Mouse (Mus musculus) kidney, postnatal 0 days (tissue): Measurements from ENCODE around the gene Vps13a. TPM values are rescaled to one million over a fixed set of nuclear protein-coding genes. Genes with fewer than 3 reads are reported as not detected.
A peak's percentile ranks its signal among the peaks of the same experiment; 100 is the strongest.
"Not testable (repeated sequence)": the region's sequence is repeated elsewhere in the genome, so short reads cannot be mapped to it uniquely, and the experiment has no call there.

Experiments used
- ATAC-seq: fragments of 200-750 bp; cut with Nextera tagmentation; replicated peaks from 2 replicates; pipeline ENCODE4 v1.8.0; 2017; ENCODE audit warnings: low read depth, moderate number of reproducible peaks, moderate TSS enrichment, moderate library complexity; ENCODE audit not compliant: low FRiP score
- DNase-seq: peaks from one replicate; pipeline ENCODE4 v3.0.0-alpha.2; 2016; ENCODE audit warnings: low spot score
- H3K27ac ChIP-seq: fragments of 300-500 bp; sonication (generic); 2 replicates; pipeline ENCODE4 v1.5.1; 2014; ENCODE audit warnings: mild to moderate bottlenecking
- H3K27me3 ChIP-seq: fragments of 300-500 bp; sonication (generic); 2 replicates; pipeline ENCODE4 v1.6.1; 2014; ENCODE audit warnings: low read length, mixed read lengths; ENCODE audit not compliant: insufficient read depth
- H3K36me3 ChIP-seq: fragments of 300-500 bp; sonication (generic); 2 replicates; pipeline ENCODE4 v1.6.1; 2014; ENCODE audit warnings: low read length, mixed read lengths; ENCODE audit not compliant: insufficient read depth
- H3K4me1 ChIP-seq: fragments of 300-500 bp; sonication (generic); replicated peaks from 2 replicates; pipeline ENCODE4 v1.6.1; 2014; ENCODE audit warnings: antibody characterized with exemption, low read length, mixed read lengths; ENCODE audit not compliant: insufficient read depth
- H3K4me2 ChIP-seq: fragments of 300-500 bp; sonication (generic); 2 replicates; pipeline ENCODE4 v1.6.1; 2014; ENCODE audit warnings: mild to moderate bottlenecking, low read length, moderate library complexity, mixed read lengths
- H3K4me3 ChIP-seq: fragments of 300-500 bp; sonication (generic); replicated peaks from 2 replicates; pipeline ENCODE4 v1.5.1; 2014; ENCODE audit warnings: low read depth, low read length
- H3K9ac ChIP-seq: fragments of 300-500 bp; sonication (generic); 2 replicates; pipeline ENCODE4 v1.6.1; 2014; ENCODE audit warnings: low read depth, low read length
- H3K9me3 ChIP-seq: fragments of 300-500 bp; sonication (generic); replicated peaks from 2 replicates; pipeline ENCODE4 v1.6.1; 2016; ENCODE audit warnings: low read length, inconsistent platforms, mixed read lengths
- CTCF ChIP-seq: IDR thresholded peaks from 2 replicates; pipeline ENCODE4 v1.5.1; 2016; ENCODE audit warnings: antibody characterized with exemption, low read depth, mild to moderate bottlenecking, moderate library complexity
- WGBS: fragments of 180-500 bp; shearing (Covaris S2); extraction: QIAGEN DNeasy Blood & Tissue Kit; methylation state at CpG from one replicate; pipeline ENCODE4 v1.1.7; 2014; 5-methylcytosine and 5-hydroxymethylcytosine counted together
- polyA plus RNA-seq: library from polyadenylated mRNA; unstranded; fragments of >200 nt; fragmentation: Nextera tagmentation; extraction: Ambion mirVana; gene quantifications from 2 replicates; pipeline ENCODE4 v1.2.1, GENCODE M21; 2015

Vps13a gene
- polyA plus RNA-seq, 1 experiment from 2014 or later: 9.6 TPM

DNA sequence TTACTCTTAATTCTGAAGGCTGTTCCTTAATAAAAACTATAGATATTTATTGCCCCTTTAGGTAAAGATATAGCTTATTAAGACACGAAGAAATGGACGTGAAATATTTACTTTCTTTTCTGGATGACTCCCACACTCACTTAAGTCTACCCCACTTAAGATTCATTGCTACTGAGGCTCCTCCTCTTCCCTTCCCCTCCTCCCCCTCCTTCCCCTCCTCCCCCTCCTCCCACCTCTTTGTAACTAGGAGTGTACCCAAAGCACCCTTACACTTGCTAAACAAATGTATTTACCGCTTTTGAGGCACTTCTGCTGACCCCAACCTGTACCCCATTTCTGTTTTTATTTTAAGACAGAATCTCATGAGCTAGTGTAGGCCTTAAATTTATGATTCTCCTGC lies 24.4 kb upstream of the Vps13a start:
- ATAC-seq (no peak), DNase-seq (no peak)
- Histone ChIP-seq H3K27ac (no peak overlapping the region), H3K9me3 (no peaks in the 10 kb centered on the region), H3K36me3 (no peaks in the 10 kb centered on the region), H3K9ac (no peak overlapping the region), H3K27me3 (no peaks in the 10 kb centered on the region), H3K4me1 (no peaks in the 10 kb centered on the region), H3K4me3 (no peak overlapping the region), H3K4me2 (no peak overlapping the region)
- no peak for TF ChIP-seq CTCF
- 33% methylated on average over 3 of the region's 3 CpGs for WGBS

- 0% methylated on average over 1 of the region's 11 CpGs for WGBS
- no peak for ATAC-seq
- no peaks in the 10 kb centered on the region for H3K36me3 ChIP-seq
- TF ChIP-seq CTCF: no peak
- H3K9ac ChIP-seq: no peak overlapping the region
- H3K4me2 ChIP-seq: no peak overlapping the region
- H3K4me3 ChIP-seq: no peak overlapping the region
- H3K27me3 ChIP-seq: no peaks in the 10 kb centered on the region
- no peak for DNase-seq
- H3K9me3 ChIP-seq: no peaks in the 10 kb centered on the region
- no peaks in the 10 kb centered on the region for H3K4me1 ChIP-seq
- no peak overlapping the region for H3K27ac ChIP-seq
Measured at GRCm38 (mm10) chr19:16804578-16804977, 23.8 kb upstream of the Vps13a start.

DNA sequence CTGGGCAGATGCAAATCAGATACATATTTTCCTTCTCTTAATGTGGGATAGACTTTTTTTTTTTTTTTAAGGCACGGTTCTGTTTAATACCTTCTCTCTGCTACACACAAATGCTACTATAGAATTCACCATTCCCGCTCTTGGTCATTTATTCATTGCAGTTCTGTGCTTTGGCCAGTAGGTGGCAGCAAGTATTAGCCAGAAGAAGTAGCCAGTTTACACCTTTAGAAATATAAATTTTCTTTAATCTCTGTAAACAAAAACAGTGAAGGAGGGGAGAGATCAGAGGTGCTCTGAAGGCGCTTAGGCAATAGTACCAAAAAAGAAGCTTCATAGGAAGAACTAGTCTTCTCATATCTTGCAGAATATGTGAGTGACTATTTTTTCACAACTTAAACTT lies 22.0 kb upstream of the Vps13a start:
- Histone ChIP-seq H3K9me3 (no peaks in the 10 kb centered on the region), H3K9ac (no peak overlapping the region), H3K4me3 (no peak overlapping the region), H3K4me2 (no peak overlapping the region), H3K36me3 (no peaks in the 10 kb centered on the region), H3K27ac (no peak overlapping the region), H3K4me1 (no peaks in the 10 kb centered on the region), H3K27me3 (no peaks in the 10 kb centered on the region)
- DNase-seq (peak; percentile 65), ATAC-seq (no peak)
- 4% methylated on average over 3 of the region's 3 CpGs for WGBS
- TF ChIP-seq CTCF: peak; percentile 88

DNA sequence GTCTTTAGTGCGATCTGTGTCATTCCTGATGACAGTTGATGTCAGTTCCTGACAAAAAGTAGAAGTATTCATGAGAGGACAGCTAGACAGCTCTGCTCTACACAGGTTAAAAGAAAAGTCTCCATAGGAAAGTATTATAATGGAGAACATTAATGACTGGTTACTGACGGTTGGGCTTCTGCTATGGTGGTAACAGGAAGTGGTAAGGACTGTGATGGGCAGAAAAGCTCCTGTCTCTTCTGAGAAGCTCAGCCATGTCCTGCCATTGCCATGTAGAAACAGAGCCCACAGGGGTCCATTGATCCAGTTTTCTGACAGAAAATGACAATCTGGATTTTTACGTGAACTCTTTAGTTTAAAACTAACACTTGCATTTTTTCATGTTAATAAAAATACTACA lies 21.4 kb upstream of the Vps13a start:
- no peak for ATAC-seq
- 77% methylated on average over 3 of the region's 3 CpGs for WGBS
- no peak overlapping the region for H3K4me2 ChIP-seq
- no peaks in the 10 kb centered on the region for H3K36me3 ChIP-seq
- H3K9me3 ChIP-seq: no peaks in the 10 kb centered on the region
- no peak overlapping the region for H3K9ac ChIP-seq
- H3K27ac ChIP-seq: no peak overlapping the region
- DNase-seq: no peak
- no peak for TF ChIP-seq CTCF
- H3K27me3 ChIP-seq: no peaks in the 10 kb centered on the region
- no peaks in the 10 kb centered on the region for H3K4me1 ChIP-seq
- no peak overlapping the region for H3K4me3 ChIP-seq

- no peaks in the 10 kb centered on the region for H3K9me3 ChIP-seq
Measured at GRCm38 (mm10) chr19:16797923-16798322, 17.2 kb upstream of the Vps13a start.

GRCm38 (mm10) chr19:16794486-16794885 lies 13.8 kb upstream of the Vps13a start:
- not testable (repeated sequence) for H3K27ac ChIP-seq, DNase-seq, H3K4me1 ChIP-seq, H3K9me3 ChIP-seq, H3K4me2 ChIP-seq, H3K9ac ChIP-seq, H3K4me3 ChIP-seq, H3K36me3 ChIP-seq, ATAC-seq, H3K27me3 ChIP-seq
- WGBS: 81% methylated on average over 3 of the region's 3 CpGs

More at GRCm38 (mm10) chr19:16797923-16798322, 17.2 kb upstream of the Vps13a start:
- no peak for DNase-seq
- ATAC-seq: no peak
- TF ChIP-seq CTCF: no peak
- Histone ChIP-seq H3K36me3 (no peaks in the 10 kb centered on the region), H3K4me1 (no peaks in the 10 kb centered on the region), H3K4me2 (no peak overlapping the region), H3K27ac (no peak overlapping the region), H3K27me3 (no peaks in the 10 kb centered on the region), H3K9ac (no peak overlapping the region), H3K4me3 (no peak overlapping the region)
- WGBS: 80% methylated on average over 4 of the region's 4 CpGs

- WGBS: 81% methylated on average over 4 of the region's 4 CpGs
- no peak for ATAC-seq
- Histone ChIP-seq H3K4me1 (no peaks in the 10 kb centered on the region), H3K9ac (no peak overlapping the region), H3K27me3 (no peaks in the 10 kb centered on the region), H3K27ac (no peak overlapping the region), H3K36me3 (no peaks in the 10 kb centered on the region), H3K9me3 (no peaks in the 10 kb centered on the region), H3K4me2 (no peak overlapping the region), H3K4me3 (no peak overlapping the region)
- no peak for DNase-seq
- TF ChIP-seq CTCF: no peak
Measured at GRCm38 (mm10) chr19:16789930-16790329, 9.2 kb upstream of the Vps13a start.
